Comparison of ENCODE assay signal across 8 mouse cellular contexts in genomic region chr10:62590200-62590599, GRCm38 (mm10). TPM values are rescaled to one million over a fixed set of nuclear protein-coding genes. Genes with fewer than 3 reads are reported as not detected.
DNase-seq lines count a peak whose midpoint lies in the region; ATAC-seq and TF ChIP-seq lines count a peak whose summit lies in the region.

No protein-coding gene starts in this region.

- TF ChIP-seq CTCF in kidney, postnatal 0 days (IDR thresholded peaks at IDR 0.05; ENCODE audit: low read depth), result peak; percentile 98
- TF ChIP-seq CTCF in liver, adult 2 months (IDR thresholded peaks at IDR 0.05; ENCODE audit: low read depth, low read length), result peak; percentile 61

- H3K4me3 ChIP-seq in embryonic facial prominence, embryonic 11.5 days (ENCODE audit: low read depth, low read length), result no peak overlapping the region
- no peak overlapping the region for H3K4me3 ChIP-seq in kidney, postnatal 0 days (replicated peaks; ENCODE audit: low read depth, low read length)
- no peak overlapping the region for H3K4me3 ChIP-seq in liver, adult 2 months (ENCODE audit: insufficient read depth, low read depth, low read length)
- no peak overlapping the region for H3K4me3 ChIP-seq in stomach, embryonic 16.5 days (replicated peaks; ENCODE audit: low read length)

- no peak overlapping the region for H3K9ac ChIP-seq in embryonic facial prominence, embryonic 11.5 days (replicated peaks; ENCODE audit: low read length)
- H3K9ac ChIP-seq in kidney, postnatal 0 days (ENCODE audit: low read depth, low read length), result no peak overlapping the region
- H3K9ac ChIP-seq in liver, adult 2 months (ENCODE audit: low read depth, low read length), result no peak overlapping the region
- H3K9ac ChIP-seq in stomach, embryonic 16.5 days (ENCODE audit: low read length), result no peak overlapping the region

- 49% methylated on average over 6 of the region's 6 CpGs for WGBS in embryonic facial prominence, embryonic 11.5 days
- 33% methylated on average over 6 of the region's 6 CpGs for WGBS in kidney, postnatal 0 days
- WGBS in liver, adult 2 months, result 21% methylated on average over 6 of the region's 6 CpGs
- 35% methylated on average over 6 of the region's 6 CpGs for WGBS in stomach, embryonic 16.5 days

- ATAC-seq in embryonic facial prominence, embryonic 11.5 days (replicated peaks; ENCODE audit: insufficient number of reproducible peaks, low FRiP score, low TSS enrichment, low read depth), result no peak
- ATAC-seq in granulocyte monocyte progenitor cell, adult 5-6 weeks (replicated peaks; ENCODE audit: poor library complexity, severe bottlenecking), result peak; percentile 88
- ATAC-seq in kidney, postnatal 0 days (replicated peaks; ENCODE audit: low FRiP score, low read depth), result no peak; the same call in 1 of the 2 replicates
- ATAC-seq in stomach, embryonic 16.5 days (ENCODE audit: insufficient read depth, low FRiP score), result peak; percentile 58; the same call in 1 of the 2 replicates

- H3K36me3 ChIP-seq in embryonic facial prominence, embryonic 11.5 days (replicated peaks; ENCODE audit: control insufficient read depth, insufficient read depth, low read depth, low read length), result peaks cover 12% of the 10 kb centered on the region
- H3K36me3 ChIP-seq in kidney, postnatal 0 days (ENCODE audit: insufficient read depth, low read length), result peaks cover 63% of the 10 kb centered on the region
- H3K36me3 ChIP-seq in liver, adult 2 months (ENCODE audit: control insufficient read depth, insufficient read depth, low read length), result peaks cover 62% of the 10 kb centered on the region
- peaks cover 13% of the 10 kb centered on the region; the same call in 1 of the 2 replicates for H3K36me3 ChIP-seq in stomach, embryonic 16.5 days (ENCODE audit: control insufficient read depth, insufficient read depth, low read length)

- H3K4me1 ChIP-seq in embryonic facial prominence, embryonic 11.5 days (ENCODE audit: control insufficient read depth, insufficient read depth, low read length), result no peaks in the 10 kb centered on the region
- H3K4me1 ChIP-seq in kidney, postnatal 0 days (replicated peaks; ENCODE audit: insufficient read depth, low read length), result no peaks in the 10 kb centered on the region
- H3K4me1 ChIP-seq in liver, adult 2 months (ENCODE audit: control insufficient read depth, insufficient read depth, low read length), result no peaks in the 10 kb centered on the region; the same call in 1 of the 2 replicates
- H3K4me1 ChIP-seq in stomach, embryonic 16.5 days (ENCODE audit: control insufficient read depth, insufficient read depth, low read length), result no peaks in the 10 kb centered on the region

- H3K79me2 ChIP-seq in liver, adult 2 months (ENCODE audit: control insufficient read depth, insufficient read depth, low read length), result no peaks in the 10 kb centered on the region

- H3K27me3 ChIP-seq in embryonic facial prominence, embryonic 11.5 days (ENCODE audit: control insufficient read depth, insufficient read depth, low read length), result no peaks in the 10 kb centered on the region
- no peaks in the 10 kb centered on the region for H3K27me3 ChIP-seq in kidney, postnatal 0 days (ENCODE audit: insufficient read depth, low read length)
- no peaks in the 10 kb centered on the region for H3K27me3 ChIP-seq in liver, adult 2 months (ENCODE audit: control insufficient read depth, insufficient read depth, low read length)
- H3K27me3 ChIP-seq in stomach, embryonic 16.5 days (ENCODE audit: control insufficient read depth, insufficient read depth, low read length), result no peaks in the 10 kb centered on the region

- no peak for TF ChIP-seq POLR2A in liver, adult 2 months (IDR thresholded peaks at IDR 0.05; ENCODE audit: extremely low read depth, insufficient read depth, low read length)

- H3K4me2 ChIP-seq in embryonic facial prominence, embryonic 11.5 days (ENCODE audit: low read depth, low read length), result no peak overlapping the region
- no peak overlapping the region for H3K4me2 ChIP-seq in kidney, postnatal 0 days (ENCODE audit: low read length)
- no peak overlapping the region for H3K4me2 ChIP-seq in stomach, embryonic 16.5 days (ENCODE audit: low read depth, low read length)

- no peak overlapping the region for H3K27ac ChIP-seq in embryonic facial prominence, embryonic 11.5 days (replicated peaks; ENCODE audit: low read depth, low read length)
- H3K27ac ChIP-seq in kidney, postnatal 0 days, result no peak overlapping the region
- H3K27ac ChIP-seq in liver, adult 2 months (replicated peaks; ENCODE audit: insufficient read depth, low read depth, low read length), result no peak overlapping the region
- H3K27ac ChIP-seq in stomach, embryonic 16.5 days (ENCODE audit: low read length), result no peak overlapping the region

- peak; percentile 96 for DNase-seq in CD4-positive, CD25-positive, alpha-beta regulatory T cell, adult 2 months (ENCODE audit: low read depth, low spot score)
- DNase-seq in adrenal gland, postnatal 25 days, result peak; percentile 75
- DNase-seq in embryonic facial prominence, embryonic 11.5 days (ENCODE audit: low spot score), result peak; percentile 94
- peak; percentile 96 for DNase-seq in kidney, postnatal 0 days (ENCODE audit: low spot score)
- DNase-seq in liver, adult 2 months (ENCODE audit: extremely low read depth, low read depth, low spot score), result peak; percentile 81
- peak; percentile 85 to 91 for DNase-seq in natural killer cell, adult 2 months (ENCODE audit: low spot score in 2 of 2)

- H3K9me3 ChIP-seq in embryonic facial prominence, embryonic 11.5 days (replicated peaks; ENCODE audit: control insufficient read depth, low read length), result no peaks in the 10 kb centered on the region
- H3K9me3 ChIP-seq in kidney, postnatal 0 days (replicated peaks; ENCODE audit: low read length), result no peaks in the 10 kb centered on the region
- H3K9me3 ChIP-seq in stomach, embryonic 16.5 days (replicated peaks; ENCODE audit: control insufficient read depth, low read length), result no peaks in the 10 kb centered on the region

RNA-seq across cellular contexts. Expression of gene Ddx21, which starts 11.9 kb away (rescaled TPM):
- 56.8 and 80.6 TPM in 2 replicates for total RNA-seq in adrenal gland, postnatal 25 days (2021)
- polyA plus RNA-seq in embryonic facial prominence, embryonic 11.5 days (2014; fragmentation: Nextera tagmentation; extraction: Ambion mirVana), result 38.6 and 40.8 TPM in 2 replicates
- total RNA-seq in granulocyte monocyte progenitor cell, adult 5-6 weeks (2014; fragmentation: Nextera tagmentation), result 103 and 110 TPM in 2 replicates
- total RNA-seq in granulocyte monocyte progenitor cell, adult 5-6 weeks (2017), result 167 and 199 TPM in 2 replicates
- 15.7 and 16.6 TPM in 2 replicates for polyA plus RNA-seq in kidney, postnatal 0 days (2015; fragmentation: Nextera tagmentation; extraction: Ambion mirVana)
- total RNA-seq in liver, adult 2 months (2014; rRNA removed), result 10.9 and 11.8 TPM in 2 replicates
- polyA plus RNA-seq in liver, adult 2 months (2012; rRNA removed), result 5.8 and 7.2 TPM in 2 replicates
- 20.0 and 21.1 TPM in 2 replicates for polyA plus RNA-seq in stomach, embryonic 16.5 days (2015; fragmentation: Nextera tagmentation; extraction: Ambion mirVana)

RNA-seq across cellular contexts. Expression of gene Kif1bp, which starts 11.9 kb away (rescaled TPM):
- 53.7 and 60.9 TPM in 2 replicates for total RNA-seq in adrenal gland, postnatal 25 days (2021)
- 48.5 and 50.7 TPM in 2 replicates for polyA plus RNA-seq in embryonic facial prominence, embryonic 11.5 days (2014; fragmentation: Nextera tagmentation; extraction: Ambion mirVana)
- total RNA-seq in granulocyte monocyte progenitor cell, adult 5-6 weeks (2014; fragmentation: Nextera tagmentation), result 16.6 and 27.9 TPM in 2 replicates
- 16.4 and 16.9 TPM in 2 replicates for total RNA-seq in granulocyte monocyte progenitor cell, adult 5-6 weeks (2017)
- polyA plus RNA-seq in kidney, postnatal 0 days (2015; fragmentation: Nextera tagmentation; extraction: Ambion mirVana), result 29.1 and 33.8 TPM in 2 replicates
- total RNA-seq in liver, adult 2 months (2014; rRNA removed), result 8.3 and 8.6 TPM in 2 replicates
- polyA plus RNA-seq in liver, adult 2 months (2012; rRNA removed), result 8.2 and 9.8 TPM in 2 replicates
- polyA plus RNA-seq in stomach, embryonic 16.5 days (2015; fragmentation: Nextera tagmentation; extraction: Ambion mirVana), result 23.9 and 24.7 TPM in 2 replicates

Comparison
In these comparisons a context has a peak if more than half of its experiments do, and no peak if none do; other contexts are left out.
1. ATAC-seq: peak in granulocyte monocyte progenitor cell, adult 5-6 weeks (single experiment) and stomach, embryonic 16.5 days (single experiment); none in embryonic facial prominence, embryonic 11.5 days (single experiment) and kidney, postnatal 0 days (single experiment).
2. Peak in every context shown above with its lines, with median percentiles within 50 percentile points of each other: DNase-seq.